In the genomic region with DNA sequence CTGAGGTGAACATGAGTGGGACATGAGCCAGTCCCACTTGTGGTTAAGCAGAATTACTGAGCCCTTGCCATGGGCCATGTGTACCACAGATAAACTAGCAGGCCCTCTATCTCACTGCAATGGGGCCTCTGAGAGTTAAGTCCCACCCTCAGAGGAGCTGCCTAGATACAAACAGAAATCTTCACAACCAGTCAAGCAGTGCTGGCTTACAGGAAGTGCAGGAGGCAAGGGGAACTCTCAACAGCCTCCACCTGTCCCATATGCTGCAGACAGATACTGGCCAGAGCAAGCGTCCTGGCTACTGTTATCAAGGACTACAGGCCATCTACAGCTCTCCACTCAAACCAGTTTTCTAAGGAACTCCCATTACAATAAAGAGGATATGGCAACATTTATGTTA, we compare ENCODE assay signal across 7 mouse cellular contexts. TPM values are rescaled to one million over a fixed set of nuclear protein-coding genes. Genes with fewer than 3 reads are reported as not detected.
DNase-seq lines count a peak whose midpoint lies in the region; ATAC-seq lines count a peak whose summit lies in the region.

No protein-coding gene starts in this region.

- H3K4me1 ChIP-seq in midbrain, embryonic 11.5 days (ENCODE audit: control insufficient read depth, insufficient read depth, low read length): peaks cover 9% of the 10 kb centered on the region
- peaks cover 26% of the 10 kb centered on the region for H3K4me1 ChIP-seq in midbrain, embryonic 15.5 days
- H3K4me1 ChIP-seq in embryonic facial prominence, embryonic 12.5 days: peaks cover 25% of the 10 kb centered on the region
- H3K4me1 ChIP-seq in liver, embryonic 15.5 days (replicated peaks): peaks cover 100% of the 10 kb centered on the region
- peaks cover 28% of the 10 kb centered on the region for H3K4me1 ChIP-seq in midbrain, embryonic 14.5 days (ENCODE audit: control insufficient read depth, insufficient read depth, low read length)

- 0 out of 2 replicates have a peak, but pooled peaks have one; percentile 16 for ATAC-seq in midbrain, embryonic 11.5 days (ENCODE audit: low FRiP score)
- no peak for ATAC-seq in midbrain, embryonic 15.5 days (replicated peaks)
- ATAC-seq in embryonic facial prominence, embryonic 12.5 days (ENCODE audit: insufficient number of reproducible peaks, insufficient read depth, low FRiP score, low TSS enrichment): peak; percentile 41; the same call in 1 of the 2 replicates
- peak; percentile 92 for ATAC-seq in liver, embryonic 15.5 days (ENCODE audit: insufficient read depth)
- no peak for ATAC-seq in midbrain, embryonic 14.5 days (ENCODE audit: low FRiP score, low TSS enrichment)

- no peaks in the 10 kb centered on the region for H3K9me3 ChIP-seq in midbrain, embryonic 11.5 days (ENCODE audit: control insufficient read depth, low read length)
- no peaks in the 10 kb centered on the region for H3K9me3 ChIP-seq in midbrain, embryonic 15.5 days
- no peaks in the 10 kb centered on the region for H3K9me3 ChIP-seq in embryonic facial prominence, embryonic 12.5 days
- no peaks in the 10 kb centered on the region for H3K9me3 ChIP-seq in liver, embryonic 15.5 days (replicated peaks)
- H3K9me3 ChIP-seq in midbrain, embryonic 14.5 days (ENCODE audit: control insufficient read depth, low read length): no peaks in the 10 kb centered on the region

- no peaks in the 10 kb centered on the region for H3K36me3 ChIP-seq in midbrain, embryonic 11.5 days (ENCODE audit: control insufficient read depth, insufficient read depth, low read length)
- no peaks in the 10 kb centered on the region for H3K36me3 ChIP-seq in midbrain, embryonic 15.5 days (replicated peaks)
- no peaks in the 10 kb centered on the region; the same call in 1 of the 2 replicates for H3K36me3 ChIP-seq in embryonic facial prominence, embryonic 12.5 days
- 0 out of 2 replicates have a peak, but pooled peaks cover 9% of the 10 kb centered on the region for H3K36me3 ChIP-seq in liver, embryonic 15.5 days (replicated peaks)
- H3K36me3 ChIP-seq in midbrain, embryonic 14.5 days (ENCODE audit: control insufficient read depth, insufficient read depth, low read length): no peaks in the 10 kb centered on the region

- H3K4me3 ChIP-seq in midbrain, embryonic 11.5 days (ENCODE audit: low read depth, low read length): no peak overlapping the region
- H3K4me3 ChIP-seq in midbrain, embryonic 15.5 days: no peak overlapping the region
- no peak overlapping the region for H3K4me3 ChIP-seq in embryonic facial prominence, embryonic 12.5 days
- H3K4me3 ChIP-seq in liver, embryonic 15.5 days (replicated peaks): peak overlapping the region; percentile 37
- H3K4me3 ChIP-seq in midbrain, embryonic 14.5 days (replicated peaks; ENCODE audit: low read depth, low read length): no peak overlapping the region

- H3K27me3 ChIP-seq in midbrain, embryonic 11.5 days (ENCODE audit: control insufficient read depth, insufficient read depth, low read length): no peaks in the 10 kb centered on the region
- H3K27me3 ChIP-seq in midbrain, embryonic 15.5 days (replicated peaks): no peaks in the 10 kb centered on the region
- H3K27me3 ChIP-seq in embryonic facial prominence, embryonic 12.5 days: no peaks in the 10 kb centered on the region
- H3K27me3 ChIP-seq in liver, embryonic 15.5 days: no peaks in the 10 kb centered on the region
- H3K27me3 ChIP-seq in midbrain, embryonic 14.5 days (ENCODE audit: control insufficient read depth, insufficient read depth, low read length): no peaks in the 10 kb centered on the region

- no peak overlapping the region for H3K4me2 ChIP-seq in midbrain, embryonic 11.5 days
- H3K4me2 ChIP-seq in midbrain, embryonic 15.5 days: no peak overlapping the region
- H3K4me2 ChIP-seq in embryonic facial prominence, embryonic 12.5 days (replicated peaks): no peak overlapping the region
- H3K4me2 ChIP-seq in liver, embryonic 15.5 days: peak overlapping the region; percentile 77
- H3K4me2 ChIP-seq in midbrain, embryonic 14.5 days (ENCODE audit: low read length): no peak overlapping the region

- DNase-seq in midbrain, embryonic 11.5 days (ENCODE audit: low spot score, missing footprints): peak; percentile 23
- DNase-seq in thymus, postnatal 4 days: peak; percentile 65
- no peak for DNase-seq in testis, postnatal 14 days (ENCODE audit: low spot score)
- DNase-seq in midbrain, embryonic 14.5 days: no peak

- H3K9ac ChIP-seq in midbrain, embryonic 11.5 days (ENCODE audit: low read length): no peak overlapping the region
- H3K9ac ChIP-seq in midbrain, embryonic 15.5 days: no peak overlapping the region
- H3K9ac ChIP-seq in embryonic facial prominence, embryonic 12.5 days: no peak overlapping the region
- peak overlapping the region; percentile 53 for H3K9ac ChIP-seq in liver, embryonic 15.5 days
- no peak overlapping the region for H3K9ac ChIP-seq in midbrain, embryonic 14.5 days (replicated peaks; ENCODE audit: low read length)

- H3K27ac ChIP-seq in midbrain, embryonic 11.5 days (ENCODE audit: low read depth, low read length): no peak overlapping the region
- no peak overlapping the region for H3K27ac ChIP-seq in midbrain, embryonic 15.5 days
- 0 out of 2 replicates have a peak overlapping the region, but pooled peaks have one; percentile 8 for H3K27ac ChIP-seq in embryonic facial prominence, embryonic 12.5 days
- peak overlapping the region; percentile 100 for H3K27ac ChIP-seq in liver, embryonic 15.5 days (replicated peaks)
- H3K27ac ChIP-seq in midbrain, embryonic 14.5 days (replicated peaks; ENCODE audit: low read depth, low read length): no peak overlapping the region

- WGBS in midbrain, embryonic 11.5 days: 94% methylated on average over 1 of the region's 1 CpGs
- 71% methylated on average over 1 of the region's 1 CpGs for WGBS in midbrain, embryonic 15.5 days
- 68% methylated on average over 1 of the region's 1 CpGs for WGBS in embryonic facial prominence, embryonic 12.5 days
- WGBS in liver, embryonic 15.5 days (ENCODE audit: insufficient replicate concordance): 9% methylated on average over 1 of the region's 1 CpGs
- WGBS in midbrain, embryonic 14.5 days: 73% methylated on average over 1 of the region's 1 CpGs

RNA-seq across cellular contexts. Expression of a gene that starts 23.7 kb away (rescaled TPM):
- polyA plus RNA-seq in midbrain, embryonic 11.5 days (2014; fragmentation: Nextera tagmentation; extraction: Ambion mirVana): 14.7 and 15.2 TPM in 2 replicates
- polyA plus RNA-seq in midbrain, embryonic 15.5 days (2015; fragmentation: Nextera tagmentation; extraction: Ambion mirVana): 13.1 and 14.8 TPM in 2 replicates
- 18.5 and 19.9 TPM in 2 replicates for polyA plus RNA-seq in embryonic facial prominence, embryonic 12.5 days (2016; fragmentation: Nextera tagmentation; extraction: Ambion mirVana)
- 8.0 and 8.6 TPM in 2 replicates for polyA plus RNA-seq in liver, embryonic 15.5 days (2015; fragmentation: Nextera tagmentation; extraction: Ambion mirVana)
- polyA plus RNA-seq in midbrain, embryonic 14.5 days (2014; fragmentation: Nextera tagmentation; extraction: Ambion mirVana): 19.5 and 23.1 TPM in 2 replicates

Comparison
In these comparisons a context has a peak if more than half of its experiments do, and no peak if none do; other contexts are left out.
1. ATAC-seq: peak in midbrain, embryonic 11.5 days (single experiment), embryonic facial prominence, embryonic 12.5 days (single experiment) and liver, embryonic 15.5 days (single experiment); none in midbrain, embryonic 15.5 days (single experiment) and midbrain, embryonic 14.5 days (single experiment).
2. DNase-seq: peak in midbrain, embryonic 11.5 days (single experiment) and thymus, postnatal 4 days (single experiment); none in testis, postnatal 14 days (single experiment) and midbrain, embryonic 14.5 days (single experiment).
3. H3K27ac ChIP-seq: peak in embryonic facial prominence, embryonic 12.5 days (single experiment) and liver, embryonic 15.5 days (single experiment); none in midbrain, embryonic 11.5 days (single experiment), midbrain, embryonic 15.5 days (single experiment) and midbrain, embryonic 14.5 days (single experiment).